ENCODE assay signal across 27 mouse cellular contexts in genomic region chr1:170294786-170295570, GRCm38 (mm10). TPM values are rescaled to one million over a fixed set of nuclear protein-coding genes. Genes with fewer than 3 reads are reported as not detected.
DNase-seq lines count a peak whose midpoint lies in the region; ATAC-seq and TF ChIP-seq lines count a peak whose summit lies in the region.
"Had no signal": no experiment of that assay in that cellular context is flagged by ENCODE, and none has a peak within 500 bp of the region (broad histone marks: within the 10 kb centered on the region; RNA-seq: fewer than 3 reads in every experiment).

No protein-coding gene starts in this region.

- no peaks in the 10 kb centered on the region for H3K36me3 ChIP-seq in neural tube, embryonic 13.5 days
- H3K36me3 ChIP-seq: forebrain, embryonic 15.5 days; limb, embryonic 12.5 days; liver, embryonic 13.5 days had no signal

- no peak overlapping the region for H3K4me2 ChIP-seq in neural tube, embryonic 13.5 days
- H3K4me2 ChIP-seq: forebrain, embryonic 15.5 days; limb, embryonic 12.5 days; liver, embryonic 13.5 days had no signal

- intact Hi-C loops in left cerebral cortex, adult 2 months (cut with DNase I): loop anchor here (5.0 to 10.0 kb wide), 4 partner anchors 107 to 547 kb away; partner anchors contain the start of gene Nos1ap
- intact Hi-C loops in left cerebral cortex, postnatal 10 days (cut with DNase I): loop anchor here (10.0 kb wide), 1 partner anchor 200 kb away; no protein-coding TSS in a partner anchor

- no peak for DNase-seq in frontal cortex, postnatal 14 days (ENCODE audit: low spot score in 2 of 2)
- peak in 1 of 2 experiments; percentile 25 for DNase-seq in left cerebral cortex, adult 2 months (ENCODE audit: extremely low spot score in 1 of 2, low spot score in 2 of 2)
- DNase-seq in left cerebral cortex, postnatal 10 days (ENCODE audit: extremely low spot score in 1 of 2, low spot score in 2 of 2): no peak
- no peak for DNase-seq in neural tube, embryonic 10.5 days (ENCODE audit: extremely low spot score, low spot score)
- peak; percentile 5 for DNase-seq in mesoderm, embryonic 11.5 days (ENCODE audit: low read depth, low spot score)
- DNase-seq: adrenal gland, postnatal 25 days; cerebellum, adult 11 months; cerebellum, postnatal 10 days; gastrocnemius, postnatal 25 days; heart, adult 2 months; heart, postnatal 36 days; kidney, postnatal 25 days; liver, embryonic 13.5 days; lung, adult 2 months; lung, postnatal 14 days; right cerebral cortex, postnatal 4 days; thymus, postnatal 14 days had no signal

- H3K9me3 ChIP-seq in neural tube, embryonic 13.5 days: no peaks in the 10 kb centered on the region
- H3K9me3 ChIP-seq: forebrain, embryonic 15.5 days; limb, embryonic 12.5 days; liver, embryonic 13.5 days had no signal

- no peak overlapping the region for H3K4me3 ChIP-seq in left cerebral cortex, adult 2 months
- no peak overlapping the region for H3K4me3 ChIP-seq in neural tube, embryonic 13.5 days
- H3K4me3 ChIP-seq: forebrain, embryonic 15.5 days; heart, adult 2 months; limb, embryonic 12.5 days; liver, embryonic 13.5 days had no signal

- no peak for TF ChIP-seq CTCF in left cerebral cortex, adult 2 months (IDR thresholded peaks at IDR 0.05)

- peak; percentile 45 for ATAC-seq in frontal cortex, adult (ENCODE audit: low TSS enrichment)
- ATAC-seq in neural tube, embryonic 13.5 days (ENCODE audit: low read depth): no peak
- ATAC-seq: CD4-positive, CD25-positive, alpha-beta regulatory T cell, adult 4 months; forebrain, embryonic 15.5 days; hindbrain, postnatal 0 days had no signal

- WGBS in neural tube, embryonic 13.5 days: 64% methylated on average over 15 of the region's 15 CpGs

- no peaks in the 10 kb centered on the region for H3K27me3 ChIP-seq in neural tube, embryonic 13.5 days
- H3K27me3 ChIP-seq: forebrain, embryonic 15.5 days; limb, embryonic 12.5 days; liver, embryonic 13.5 days had no signal

- peak overlapping the region; percentile 72 for H3K27ac ChIP-seq in left cerebral cortex, adult 2 months
- 0 out of 2 replicates have a peak overlapping the region, but pooled peaks have one; percentile 7 for H3K27ac ChIP-seq in neural tube, embryonic 13.5 days (replicated peaks)
- H3K27ac ChIP-seq: forebrain, embryonic 15.5 days; heart, adult 2 months; hindbrain, postnatal 0 days; limb, embryonic 12.5 days; liver, embryonic 13.5 days had no signal

- peaks cover 6% of the 10 kb centered on the region for H3K4me1 ChIP-seq in neural tube, embryonic 13.5 days (replicated peaks)
- H3K4me1 ChIP-seq: limb, embryonic 12.5 days; liver, embryonic 13.5 days had no signal

- no peak overlapping the region for H3K9ac ChIP-seq in neural tube, embryonic 13.5 days
- H3K9ac ChIP-seq: forebrain, embryonic 15.5 days; limb, embryonic 12.5 days; liver, embryonic 13.5 days had no signal

RNA-seq across cellular contexts. Expression of gene Gm7694, which starts 11.2 kb away (rescaled TPM):
- total RNA-seq in left cerebral cortex, adult 2 months (2021): 1 to 10 TPM; 2.5 to 3.6 TPM
- 1 to 10 TPM; 2.1 to 2.3 TPM for total RNA-seq in left cerebral cortex, postnatal 10 days (2021)
- 2.3 and 2.8 TPM in 2 replicates for polyA plus RNA-seq in neural tube, embryonic 13.5 days (2015; fragmentation: Nextera tagmentation; extraction: Ambion mirVana)
- polyA plus RNA-seq: CD4-positive, CD25-positive, alpha-beta regulatory T cell, adult 4 months had no signal

RNA-seq across cellular contexts. Expression of gene Spata46, which starts 13.6 kb away (rescaled TPM):
- total RNA-seq in left cerebral cortex, adult 2 months (2021): not detected
- total RNA-seq in left cerebral cortex, postnatal 10 days (2021): not detected
- polyA plus RNA-seq in neural tube, embryonic 13.5 days (2015; fragmentation: Nextera tagmentation; extraction: Ambion mirVana): 0.96 and 2.0 TPM in 2 replicates
- total RNA-seq: adrenal gland, postnatal 25 days; gastrocnemius, postnatal 25 days; heart, adult 2 months; heart, postnatal 36 days; hindbrain, postnatal 0 days; left cerebral cortex, adult 8-10 months; megakaryocyte progenitor cell, adult 5-6 weeks had no signal
- polyA plus RNA-seq: CD4-positive, CD25-positive, alpha-beta regulatory T cell, adult 4 months; cortical plate, adult 2 months; lung, adult 2 months had no signal

RNA-seq across cellular contexts. Expression of gene Sh2d1b1, which starts 17.9 kb away (rescaled TPM):
- not detected for total RNA-seq in left cerebral cortex, adult 2 months (2021)
- not detected for total RNA-seq in left cerebral cortex, postnatal 10 days (2021)
- polyA plus RNA-seq in neural tube, embryonic 13.5 days (2015; fragmentation: Nextera tagmentation; extraction: Ambion mirVana): not detected in 2 replicates
- total RNA-seq: gastrocnemius, postnatal 25 days; hindbrain, postnatal 0 days had no signal
- polyA plus RNA-seq: CD4-positive, CD25-positive, alpha-beta regulatory T cell, adult 4 months; cortical plate, adult 2 months; hindbrain, postnatal 0 days; kidney, embryonic 14.5 days; limb, embryonic 12.5 days had no signal
